Mouse (Mus musculus): ENCODE measurements at regions not wholly inside any gene's neighbourhood (a gene's known extent, or its start where the extent isn't known, plus 50 kb on each side); places are given as distances from the start of the nearest gene placed in this dataset.

- Histone ChIP-seq H3K4me2 (ENCODE audit: low read depth) (no peak overlapping the region), H3K27me3 (ENCODE audit: control insufficient read depth, insufficient read depth, insufficient read length) (no peaks in the 10 kb centered on the region), H3K79me2 (ENCODE audit: control insufficient read depth, insufficient read depth) (no peaks in the 10 kb centered on the region), H3ac (ENCODE audit: control insufficient read depth, insufficient read length) (no peak overlapping the region), H3K4me3 (no peak overlapping the region), H3K36me3 (ENCODE audit: control insufficient read depth, insufficient read depth) (no peaks in the 10 kb centered on the region)
- TF ChIP-seq USF1 (IDR thresholded peaks at IDR 0.05; ENCODE audit: low read depth), result no peak
- no peak for TF ChIP-seq TCF3 (IDR thresholded peaks at IDR 0.05; ENCODE audit: insufficient read length, low read depth)
- TF ChIP-seq MYOD1 (IDR thresholded peaks at IDR 0.05; ENCODE audit: control insufficient read depth in 1 of 3, insufficient read length in 2 of 3, low read depth in 2 of 3), result no peak
- no peak for TF ChIP-seq E2F4 (IDR thresholded peaks at IDR 0.05; ENCODE audit: insufficient read depth)
- no peak for TF ChIP-seq POLR2A (IDR thresholded peaks at IDR 0.05; ENCODE audit: insufficient read length, low read depth)
- no peak for TF ChIP-seq MAX (IDR thresholded peaks at IDR 0.05; ENCODE audit: low read depth)
- no peak for TF ChIP-seq POLR2AphosphoS2 (IDR thresholded peaks at IDR 0.05; ENCODE audit: insufficient read length, low read depth)
- TF ChIP-seq MYOG (IDR thresholded peaks at IDR 0.05; ENCODE audit: control insufficient read depth in 1 of 3, insufficient read depth in 1 of 3, insufficient read length in 2 of 3, low read depth in 2 of 3), result no peak
- TF ChIP-seq SRF (IDR thresholded peaks at IDR 0.05; ENCODE audit: control insufficient read depth, insufficient read length, low read depth), result no peak
Observed at GRCm38 (mm10) chr2:169071267-169071666, 115.9 kb upstream of the Zfp64 start.

GRCm38 (mm10) chr2:169065166-169065698 is 109.8 kb upstream of the Zfp64 start:
- H3K36me3 ChIP-seq (ENCODE audit: control insufficient read depth, insufficient read depth), result no peaks in the 10 kb centered on the region
- H3K79me2 ChIP-seq (ENCODE audit: control insufficient read depth, insufficient read depth), result no peaks in the 10 kb centered on the region
- H3ac ChIP-seq (ENCODE audit: control insufficient read depth, insufficient read length), result no peak overlapping the region
- no peak overlapping the region for H3K4me2 ChIP-seq (ENCODE audit: low read depth)
- TF ChIP-seq MYOG (IDR thresholded peaks at IDR 0.05; ENCODE audit: control insufficient read depth in 1 of 3, insufficient read depth in 1 of 3, insufficient read length in 2 of 3, low read depth in 2 of 3) (no peak), USF1 (IDR thresholded peaks at IDR 0.05; ENCODE audit: low read depth) (no peak), CEBPB (IDR thresholded peaks at IDR 0.05; ENCODE audit: insufficient read depth, poor library complexity, severe bottlenecking) (no peak), SRF (IDR thresholded peaks at IDR 0.05; ENCODE audit: control insufficient read depth, insufficient read length, low read depth) (no peak), POLR2A (IDR thresholded peaks at IDR 0.05; ENCODE audit: insufficient read length, low read depth) (no peak), POLR2AphosphoS2 (IDR thresholded peaks at IDR 0.05; ENCODE audit: insufficient read length, low read depth) (no peak), MAX (IDR thresholded peaks at IDR 0.05; ENCODE audit: low read depth) (no peak), TCF3 (IDR thresholded peaks at IDR 0.05; ENCODE audit: insufficient read length, low read depth) (no peak)
- no peak overlapping the region for H3K4me3 ChIP-seq
- no peaks in the 10 kb centered on the region for H3K27me3 ChIP-seq (ENCODE audit: control insufficient read depth, insufficient read depth, insufficient read length)

- no peaks in the 10 kb centered on the region for H3K79me2 ChIP-seq (ENCODE audit: control insufficient read depth, insufficient read depth)
- H3K27me3 ChIP-seq (ENCODE audit: control insufficient read depth, insufficient read depth, insufficient read length), result no peaks in the 10 kb centered on the region
- H3K4me2 ChIP-seq (ENCODE audit: low read depth), result no peak overlapping the region
- TF ChIP-seq MYOG (IDR thresholded peaks at IDR 0.05; ENCODE audit: control insufficient read depth in 1 of 3, insufficient read depth in 1 of 3, insufficient read length in 2 of 3, low read depth in 2 of 3) (no peak), REST (IDR thresholded peaks at IDR 0.05; ENCODE audit: insufficient read depth, insufficient read length) (no peak), MYOD1 (IDR thresholded peaks at IDR 0.05; ENCODE audit: control insufficient read depth in 1 of 3, insufficient read length in 2 of 3, low read depth in 2 of 3) (no peak), E2F4 (IDR thresholded peaks at IDR 0.05; ENCODE audit: insufficient read depth) (no peak), MAX (IDR thresholded peaks at IDR 0.05; ENCODE audit: low read depth) (no peak), POLR2A (IDR thresholded peaks at IDR 0.05; ENCODE audit: insufficient read length, low read depth) (no peak), SRF (IDR thresholded peaks at IDR 0.05; ENCODE audit: control insufficient read depth, insufficient read length, low read depth) (no peak), USF1 (IDR thresholded peaks at IDR 0.05; ENCODE audit: low read depth) (no peak), POLR2AphosphoS2 (IDR thresholded peaks at IDR 0.05; ENCODE audit: insufficient read length, low read depth) (no peak), TCF12 (IDR thresholded peaks at IDR 0.05; ENCODE audit: insufficient read depth, poor library complexity, severe bottlenecking) (no peak), TCF3 (IDR thresholded peaks at IDR 0.05; ENCODE audit: insufficient read length, low read depth) (no peak), CEBPB (IDR thresholded peaks at IDR 0.05; ENCODE audit: insufficient read depth, poor library complexity, severe bottlenecking) (no peak)
- H3K36me3 ChIP-seq (ENCODE audit: control insufficient read depth, insufficient read depth), result no peaks in the 10 kb centered on the region
- no peak overlapping the region for H3K4me3 ChIP-seq
- H3ac ChIP-seq (ENCODE audit: control insufficient read depth, insufficient read length), result no peak overlapping the region
Observed at GRCm38 (mm10) chr2:169061520-169061919, 106.1 kb upstream of the Zfp64 start.

GRCm38 (mm10) chr2:169060495-169060894 is 105.1 kb upstream of the Zfp64 start:
- no peak overlapping the region for H3K4me2 ChIP-seq (ENCODE audit: low read depth)
- H3K4me3 ChIP-seq, result no peak overlapping the region
- TF ChIP-seq REST (IDR thresholded peaks at IDR 0.05; ENCODE audit: insufficient read depth, insufficient read length) (no peak), E2F4 (IDR thresholded peaks at IDR 0.05; ENCODE audit: insufficient read depth) (no peak), SRF (IDR thresholded peaks at IDR 0.05; ENCODE audit: control insufficient read depth, insufficient read length, low read depth) (no peak), MYOG (IDR thresholded peaks at IDR 0.05; ENCODE audit: control insufficient read depth in 1 of 3, insufficient read depth in 1 of 3, insufficient read length in 2 of 3, low read depth in 2 of 3) (no peak), USF1 (IDR thresholded peaks at IDR 0.05; ENCODE audit: low read depth) (no peak), CEBPB (IDR thresholded peaks at IDR 0.05; ENCODE audit: insufficient read depth, poor library complexity, severe bottlenecking) (no peak), POLR2A (IDR thresholded peaks at IDR 0.05; ENCODE audit: insufficient read length, low read depth) (no peak), MYOD1 (IDR thresholded peaks at IDR 0.05; ENCODE audit: control insufficient read depth in 1 of 3, insufficient read length in 2 of 3, low read depth in 2 of 3) (no peak), TCF3 (IDR thresholded peaks at IDR 0.05; ENCODE audit: insufficient read length, low read depth) (no peak), POLR2AphosphoS2 (IDR thresholded peaks at IDR 0.05; ENCODE audit: insufficient read length, low read depth) (no peak), MAX (IDR thresholded peaks at IDR 0.05; ENCODE audit: low read depth) (no peak), TCF12 (IDR thresholded peaks at IDR 0.05; ENCODE audit: insufficient read depth, poor library complexity, severe bottlenecking) (no peak)
- H3K27me3 ChIP-seq (ENCODE audit: control insufficient read depth, insufficient read depth, insufficient read length), result no peaks in the 10 kb centered on the region
- no peaks in the 10 kb centered on the region for H3K79me2 ChIP-seq (ENCODE audit: control insufficient read depth, insufficient read depth)
- no peak overlapping the region for H3ac ChIP-seq (ENCODE audit: control insufficient read depth, insufficient read length)
- no peaks in the 10 kb centered on the region for H3K36me3 ChIP-seq (ENCODE audit: control insufficient read depth, insufficient read depth)

Measured in myocyte (in vitro differentiated cells).